Mouse (Mus musculus) ovary, postnatal 14 days (tissue): ENCODE results near the gene Tmem189.

ENCODE experiments used
- DNase-seq: peaks from one replicate; pipeline ENCODE4 v3.0.0; 2022; ENCODE audit warnings: low spot score

The Tmem189 gene

DNA sequence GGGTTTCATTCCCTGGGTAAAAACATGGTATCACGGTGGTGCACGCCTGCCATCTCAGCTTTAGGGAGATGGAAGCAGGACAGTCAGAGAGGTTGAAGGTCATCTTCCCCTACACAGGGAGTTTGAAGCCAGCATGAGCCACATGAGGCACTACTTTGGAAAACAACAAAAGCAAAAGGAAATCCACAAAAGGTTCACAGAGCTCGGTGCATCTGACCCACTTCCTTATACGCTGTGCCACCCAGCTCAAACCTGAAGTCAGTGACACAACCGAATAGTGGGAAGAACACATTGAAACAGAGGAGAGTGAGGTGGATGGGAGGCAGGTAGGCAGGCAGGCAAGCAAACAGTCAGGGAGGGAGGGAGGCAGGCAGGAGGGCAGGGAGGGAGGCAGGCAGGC lies 11.8 kb upstream of the Tmem189 start:
- no peak for DNase-seq

DNA sequence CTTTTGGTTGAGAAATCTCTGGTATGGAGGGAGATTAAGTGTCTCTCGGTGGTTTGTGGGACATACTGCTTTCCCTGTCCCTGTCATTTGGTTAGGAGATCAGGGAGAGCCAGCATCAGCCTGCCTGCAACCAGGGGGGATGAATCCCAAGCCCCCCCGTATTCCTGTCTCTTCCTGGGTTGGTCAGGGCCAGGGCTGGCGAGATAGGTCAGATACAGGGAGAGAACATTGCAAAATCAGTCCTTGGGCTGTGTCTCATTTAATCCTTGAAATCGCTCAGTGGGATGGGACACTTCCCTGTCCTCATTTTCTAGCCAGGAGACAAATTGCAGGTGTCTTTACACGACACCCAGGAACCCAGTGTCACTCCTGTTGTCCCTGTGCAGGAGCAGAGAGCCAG lies 10.4 kb upstream of the Tmem189 start:
- DNase-seq: no peak

DNA sequence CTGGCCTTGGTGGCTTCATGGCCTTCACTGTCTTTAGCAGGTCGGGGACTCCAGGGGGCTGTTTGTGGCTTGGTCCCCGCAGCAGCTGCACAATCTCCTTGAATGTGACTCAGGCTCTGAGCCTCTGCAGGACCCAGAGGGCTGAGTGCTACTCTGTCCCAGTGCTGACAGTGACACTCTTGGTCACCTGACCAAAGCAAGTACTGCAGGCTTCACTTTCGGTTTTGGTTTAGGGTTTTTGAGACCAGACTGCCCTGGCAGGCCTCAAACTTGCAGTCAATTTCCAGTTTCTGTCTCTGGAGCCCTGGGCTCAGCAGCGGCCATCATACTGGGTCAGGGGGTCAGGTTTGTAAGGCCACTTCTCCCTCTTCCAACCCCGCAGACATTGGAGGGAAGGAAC lies 8.3 kb upstream of the Tmem189 start:
- no peak for DNase-seq

DNA sequence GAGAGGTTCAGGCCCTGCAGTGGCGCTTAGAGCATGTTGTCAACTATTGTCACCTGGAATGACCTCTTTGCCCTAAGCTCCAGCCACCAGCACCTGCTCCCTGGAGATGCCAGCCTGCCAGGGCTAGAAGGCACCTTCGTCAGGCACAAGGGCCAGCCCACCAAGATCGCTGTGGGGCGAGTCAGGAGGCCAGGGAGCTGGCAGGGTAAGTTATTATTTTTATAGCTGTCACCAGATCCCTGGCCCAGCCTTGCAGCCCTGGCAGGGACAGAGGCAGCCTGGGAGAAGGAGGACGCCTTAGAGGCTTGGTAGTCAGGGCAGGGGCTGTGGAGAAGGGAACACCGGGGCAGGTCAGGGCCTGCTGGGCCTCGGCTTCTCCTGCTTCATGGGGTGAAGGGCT lies 6.5 kb upstream of the Tmem189 start:
- no peak for DNase-seq

DNA sequence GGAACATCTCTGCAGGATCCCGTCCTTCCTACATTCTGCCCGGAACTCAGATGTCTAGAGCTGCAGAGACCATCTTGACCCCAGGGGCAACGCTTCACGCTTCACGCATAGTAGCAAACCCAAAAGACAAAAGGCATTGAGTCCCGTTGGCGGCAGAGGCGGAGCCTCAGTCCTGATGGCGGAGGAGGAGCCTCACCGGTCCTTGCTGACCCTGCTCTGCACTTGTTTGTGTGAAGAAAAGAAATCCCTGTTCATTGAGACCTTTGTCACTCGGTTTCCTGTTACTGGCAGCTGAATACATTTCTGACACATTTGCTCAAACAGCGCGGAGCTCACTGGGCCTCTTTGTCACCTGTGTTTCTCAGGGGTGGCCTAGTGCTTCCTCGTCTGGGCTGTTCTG lies 5.9 kb upstream of the Tmem189 start:
- DNase-seq: no peak

DNA sequence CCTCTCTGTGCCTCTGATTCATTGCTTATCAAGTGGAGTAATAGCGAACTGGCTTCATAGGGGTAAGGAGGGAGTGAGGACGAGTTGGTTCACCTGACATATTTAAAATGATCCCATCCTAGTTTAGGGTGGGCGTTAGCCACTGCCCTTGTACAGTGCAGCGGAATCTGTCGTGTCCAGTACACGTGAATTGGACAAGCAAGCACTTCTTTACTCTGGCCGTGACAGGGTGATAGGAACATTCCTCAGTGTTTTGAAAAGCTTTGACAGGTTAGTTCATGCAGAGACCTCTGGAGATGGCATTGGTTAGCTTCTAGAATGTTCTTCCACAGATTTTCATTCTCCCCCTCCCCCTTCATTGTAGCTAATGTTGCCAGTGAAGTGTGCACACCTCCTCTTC lies 5.3 kb upstream of the Tmem189 start:
- no peak for DNase-seq

DNA sequence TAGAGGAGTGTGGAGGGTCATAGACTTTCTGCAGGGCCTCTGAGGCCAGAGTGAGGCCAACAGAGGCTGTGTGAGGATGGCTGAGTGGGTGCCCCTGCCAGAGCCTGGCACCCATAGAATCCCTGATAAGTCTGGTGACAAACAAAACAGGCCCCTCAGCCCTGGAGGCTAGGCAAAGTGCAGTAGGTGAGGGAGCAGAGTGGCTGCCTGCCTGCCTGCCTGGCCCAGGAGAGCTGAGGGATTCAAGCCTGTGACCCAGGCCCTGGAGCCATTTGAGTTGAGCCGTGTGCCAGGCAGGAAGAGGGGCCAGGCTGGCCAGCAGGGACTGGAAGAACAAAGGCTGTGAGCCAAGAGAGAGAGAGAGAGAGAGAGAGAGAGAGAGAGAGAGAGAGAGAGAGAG lies 4.6 kb upstream of the Tmem189 start:
- DNase-seq: no peak

DNA sequence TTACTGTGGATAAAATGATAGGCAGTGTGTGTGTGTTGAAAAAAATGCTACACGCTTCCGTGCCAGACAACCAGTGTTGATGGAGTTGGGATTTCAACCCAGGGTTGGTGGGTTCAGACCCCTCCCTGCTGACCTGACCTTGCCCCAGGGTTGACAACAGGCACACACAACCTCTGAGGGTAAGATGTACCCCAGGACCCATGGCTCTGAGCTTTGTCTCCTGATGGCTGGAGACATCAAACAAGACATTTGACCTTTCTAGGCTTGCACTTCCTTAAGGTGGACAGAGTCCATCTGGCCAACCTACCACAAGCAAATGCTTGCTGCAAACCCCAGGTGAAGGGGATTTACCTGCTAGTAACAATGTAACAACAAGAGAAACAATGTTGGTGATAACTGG lies 3.9 kb upstream of the Tmem189 start:
- DNase-seq: no peak

DNA sequence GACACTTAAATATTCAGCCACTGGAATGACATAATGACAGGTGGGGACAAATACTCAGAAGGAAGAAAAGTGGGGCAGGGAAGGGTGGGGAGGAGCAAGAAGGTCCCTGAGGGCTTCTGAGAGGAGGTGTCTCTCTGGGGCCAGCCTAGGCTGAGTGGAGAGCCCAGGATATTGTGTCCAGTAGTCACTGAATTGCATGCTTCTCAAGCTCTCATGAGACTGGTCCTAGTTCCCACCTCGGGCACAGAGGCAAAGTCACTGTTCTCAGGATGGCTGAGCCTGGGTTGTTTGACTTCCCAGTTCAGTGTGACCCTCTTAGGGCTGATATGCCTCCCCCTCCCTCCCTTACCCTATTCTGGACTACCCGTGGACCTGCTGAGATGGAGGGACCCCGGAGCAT lies 3.2 kb upstream of the Tmem189 start:
- DNase-seq: no peak

DNA sequence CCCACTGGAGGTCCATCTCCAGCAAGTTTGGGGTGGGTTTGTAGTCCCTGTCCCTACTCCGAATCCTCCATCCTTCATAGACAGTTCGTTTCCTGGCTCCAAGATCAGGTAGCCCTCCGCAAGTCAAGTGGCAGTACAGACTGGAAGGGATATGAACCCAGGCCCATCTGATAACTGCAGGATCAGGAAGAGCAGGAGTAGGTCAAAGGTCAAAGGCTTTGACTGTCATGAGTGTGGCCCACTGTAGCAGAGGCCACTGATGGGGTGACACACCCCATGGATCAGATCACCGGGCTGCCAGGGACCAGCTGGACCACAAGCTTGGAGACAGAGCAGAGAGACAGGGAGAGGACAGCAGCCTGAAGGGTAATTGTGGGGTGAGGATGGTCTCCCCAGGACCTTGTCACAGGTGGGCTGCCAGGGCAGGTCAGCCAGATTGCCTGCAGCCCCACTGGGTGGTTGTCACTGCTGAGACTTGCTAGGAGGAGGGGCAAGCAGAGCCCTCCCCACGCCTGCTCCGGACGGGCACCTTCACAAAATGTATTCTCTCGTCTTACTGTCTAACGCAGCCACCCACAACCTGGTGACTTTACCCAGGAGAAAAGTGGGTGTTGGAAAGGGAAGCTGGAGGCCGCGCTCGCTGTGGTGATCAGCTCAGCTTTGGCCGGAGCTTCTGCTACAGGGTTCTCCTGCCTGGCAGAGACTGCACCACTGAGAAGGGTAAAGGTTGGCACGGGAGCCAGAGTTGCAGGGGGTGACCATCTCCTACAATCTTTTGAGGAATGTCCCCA lies 2.4 kb upstream of the Tmem189 start:
- no peak for DNase-seq

DNA sequence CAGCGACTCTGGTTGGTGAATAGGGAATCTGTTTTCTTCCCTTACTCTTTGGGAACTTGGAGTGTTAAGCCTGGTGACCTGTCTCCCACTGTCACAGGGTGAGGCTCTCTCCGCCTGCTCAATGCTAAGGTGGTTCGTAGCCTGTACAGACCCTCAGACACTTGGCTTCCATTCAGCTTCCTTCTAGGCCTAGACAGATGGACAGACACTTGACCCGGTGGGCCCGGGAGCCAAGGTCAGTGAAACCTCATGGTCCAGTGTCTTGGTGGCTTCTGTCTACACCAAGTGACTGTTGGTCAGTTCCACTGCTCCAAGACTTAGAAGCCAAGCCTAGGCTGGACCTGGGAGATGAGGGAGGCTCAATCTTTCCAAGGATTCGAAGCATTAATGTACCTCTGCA lies 1.8 kb upstream of the Tmem189 start:
- DNase-seq: no peak

DNA sequence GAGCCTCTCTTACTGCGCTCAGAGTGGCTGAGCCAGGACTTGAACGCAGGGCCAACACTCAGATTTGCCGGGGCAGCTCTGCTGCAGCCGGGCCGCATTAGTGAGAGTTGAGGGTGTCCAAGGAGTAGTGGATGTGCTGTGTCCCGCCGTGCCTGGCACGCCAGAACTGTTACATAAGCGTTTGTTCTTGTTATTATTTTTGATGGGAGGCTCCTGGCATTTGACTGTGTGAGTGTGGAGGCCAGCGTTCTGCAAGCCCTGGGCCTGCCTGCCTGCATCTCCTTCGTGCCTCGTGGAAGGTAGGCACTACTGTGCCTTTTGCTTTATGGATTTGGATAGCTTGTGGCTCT lies 1.3 kb upstream of the Tmem189 start:
- no peak for DNase-seq

DNA sequence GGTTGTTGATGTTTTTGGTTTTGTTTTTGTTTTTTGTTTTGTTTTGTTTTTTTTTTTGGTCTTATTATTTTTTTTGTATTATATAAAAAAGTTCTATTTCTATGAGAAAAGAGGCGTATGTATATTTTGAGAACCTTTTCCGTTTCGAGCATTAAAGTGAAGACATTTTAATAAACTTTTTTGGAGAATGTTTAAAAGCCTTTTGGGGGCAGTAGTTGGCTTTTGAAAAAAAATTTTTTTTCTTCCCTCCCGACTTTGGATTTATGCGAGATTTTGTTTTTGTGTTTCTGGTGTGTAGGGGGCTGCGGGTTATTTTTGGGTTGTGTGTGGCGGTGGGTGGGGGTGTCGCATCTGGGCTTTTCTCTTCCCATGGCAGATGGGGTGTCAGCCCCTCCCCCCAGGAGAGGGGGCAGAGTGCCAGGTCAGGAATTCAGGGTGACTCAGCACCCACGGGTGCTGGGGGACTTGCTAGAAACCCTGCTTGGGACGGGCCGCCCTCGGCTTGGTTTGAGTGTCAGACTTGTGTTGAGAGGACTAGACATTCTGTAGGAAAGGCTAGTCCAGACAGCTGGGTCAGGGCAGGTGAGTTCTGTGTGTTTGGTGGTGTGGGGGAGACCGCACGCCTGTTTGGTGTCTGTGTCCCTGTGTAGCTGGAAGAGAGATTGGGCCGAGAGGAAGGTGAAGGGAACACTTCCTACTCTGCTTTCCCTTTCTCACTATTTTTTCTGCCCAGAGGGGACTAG lies 768 bp upstream of the Tmem189 start:
- no peak for DNase-seq

DNA sequence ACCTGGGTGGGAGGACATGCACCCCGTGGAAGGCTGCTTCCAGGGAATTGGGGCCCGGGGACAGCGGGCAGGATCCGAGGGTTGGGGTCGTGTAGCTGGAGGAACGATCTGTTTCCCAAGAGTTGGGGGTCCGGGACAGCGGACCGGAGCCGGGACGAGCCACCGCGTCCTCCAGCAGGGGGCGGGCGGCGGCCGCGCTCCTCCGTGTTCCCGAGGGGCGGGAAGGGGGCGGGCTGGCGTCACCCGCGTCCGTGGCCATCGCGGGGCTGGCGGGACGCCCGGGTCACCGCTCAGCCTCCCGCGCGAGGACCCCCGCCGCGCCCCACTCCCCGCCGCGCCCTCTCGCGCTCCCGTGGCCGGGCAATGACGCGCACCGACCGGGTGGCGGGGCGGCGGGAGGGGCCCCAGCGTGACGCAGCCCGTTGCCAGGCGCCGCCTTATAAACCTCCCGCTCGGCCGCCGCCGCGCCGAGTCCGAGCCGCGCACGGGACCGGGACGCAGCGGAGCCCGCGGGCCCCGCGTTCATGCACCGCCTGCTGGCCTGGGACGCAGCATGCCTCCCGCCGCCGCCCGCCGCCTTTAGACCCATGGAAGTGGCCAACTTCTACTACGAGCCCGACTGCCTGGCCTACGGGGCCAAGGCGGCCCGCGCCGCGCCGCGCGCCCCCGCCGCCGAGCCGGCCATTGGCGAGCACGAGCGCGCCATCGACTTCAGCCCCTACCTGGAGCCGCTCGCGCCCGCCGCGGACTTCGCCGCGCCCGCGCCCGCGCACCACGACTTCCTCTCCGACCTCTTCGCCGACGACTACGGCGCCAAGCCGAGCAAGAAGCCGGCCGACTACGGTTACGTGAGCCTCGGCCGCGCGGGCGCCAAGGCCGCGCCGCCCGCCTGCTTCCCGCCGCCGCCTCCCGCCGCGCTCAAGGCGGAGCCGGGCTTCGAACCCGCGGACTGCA lies 847 bp downstream of the Tmem189 start, which contains the start of gene Cebpb:
Gene Cebpb (plus strand): TSS at position 418 of the 954 bp plus-strand sequence.
- peak; percentile 85 for DNase-seq

DNA sequence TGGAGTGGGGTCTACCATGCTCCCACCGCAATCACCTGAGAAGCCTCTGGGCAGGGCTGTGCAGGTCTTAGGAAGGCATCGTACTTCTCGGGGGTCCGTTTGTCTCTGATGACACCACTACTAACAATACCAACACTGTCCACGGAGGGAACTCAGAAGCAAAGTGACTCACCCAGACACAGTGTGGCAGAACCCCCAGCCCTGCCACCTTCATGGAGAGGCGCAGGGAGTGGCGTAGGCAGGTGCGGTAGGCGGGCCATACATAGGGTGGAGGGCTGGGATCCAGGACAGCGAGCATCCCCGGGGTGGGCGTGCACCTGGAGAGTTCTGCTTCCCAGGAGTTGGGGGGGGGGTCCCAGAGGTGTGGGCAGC lies 1.5 kb downstream of the Tmem189 start:
- DNase-seq: no peak

DNA sequence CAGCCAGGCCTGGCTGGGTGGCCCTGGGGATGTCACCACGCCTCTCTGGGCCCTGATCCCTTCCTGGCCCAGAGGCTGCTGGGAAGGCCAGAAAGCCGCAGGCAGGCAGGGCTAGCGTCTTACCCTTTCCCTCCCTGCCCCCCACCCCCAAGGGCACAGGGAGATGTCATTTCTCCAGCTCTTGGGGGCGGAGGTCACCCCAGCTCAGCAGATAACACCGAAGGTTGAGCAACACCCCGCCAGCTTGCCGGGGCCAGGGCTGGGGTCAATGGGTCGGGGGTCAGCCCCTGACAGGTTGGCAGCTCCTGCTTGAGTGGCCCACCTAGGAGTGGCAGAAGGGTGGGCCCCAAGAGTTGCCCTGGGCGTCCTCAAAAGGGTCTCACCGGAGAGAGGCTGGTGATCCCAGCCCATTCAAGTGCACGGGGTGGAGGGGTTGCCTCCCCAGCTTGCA lies 1.9 kb downstream of the Tmem189 start:
- no peak for DNase-seq

DNA sequence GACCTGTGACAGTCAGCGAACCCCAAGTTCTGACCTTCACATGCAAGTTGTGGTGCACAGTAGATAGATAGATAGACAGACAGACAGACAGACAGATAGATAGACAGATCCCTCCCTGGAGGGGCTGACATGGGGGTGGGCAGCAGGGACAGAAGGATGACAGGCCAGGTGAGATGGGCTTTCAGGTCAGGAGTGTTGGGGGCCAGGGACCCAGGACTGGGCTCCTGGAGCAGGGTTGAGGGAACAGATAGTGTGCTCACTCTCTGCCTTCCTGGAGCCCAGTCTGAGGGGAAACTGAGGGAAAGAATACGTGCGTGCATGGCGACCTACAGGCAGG lies 2.4 kb downstream of the Tmem189 start:
- no peak for DNase-seq

DNA sequence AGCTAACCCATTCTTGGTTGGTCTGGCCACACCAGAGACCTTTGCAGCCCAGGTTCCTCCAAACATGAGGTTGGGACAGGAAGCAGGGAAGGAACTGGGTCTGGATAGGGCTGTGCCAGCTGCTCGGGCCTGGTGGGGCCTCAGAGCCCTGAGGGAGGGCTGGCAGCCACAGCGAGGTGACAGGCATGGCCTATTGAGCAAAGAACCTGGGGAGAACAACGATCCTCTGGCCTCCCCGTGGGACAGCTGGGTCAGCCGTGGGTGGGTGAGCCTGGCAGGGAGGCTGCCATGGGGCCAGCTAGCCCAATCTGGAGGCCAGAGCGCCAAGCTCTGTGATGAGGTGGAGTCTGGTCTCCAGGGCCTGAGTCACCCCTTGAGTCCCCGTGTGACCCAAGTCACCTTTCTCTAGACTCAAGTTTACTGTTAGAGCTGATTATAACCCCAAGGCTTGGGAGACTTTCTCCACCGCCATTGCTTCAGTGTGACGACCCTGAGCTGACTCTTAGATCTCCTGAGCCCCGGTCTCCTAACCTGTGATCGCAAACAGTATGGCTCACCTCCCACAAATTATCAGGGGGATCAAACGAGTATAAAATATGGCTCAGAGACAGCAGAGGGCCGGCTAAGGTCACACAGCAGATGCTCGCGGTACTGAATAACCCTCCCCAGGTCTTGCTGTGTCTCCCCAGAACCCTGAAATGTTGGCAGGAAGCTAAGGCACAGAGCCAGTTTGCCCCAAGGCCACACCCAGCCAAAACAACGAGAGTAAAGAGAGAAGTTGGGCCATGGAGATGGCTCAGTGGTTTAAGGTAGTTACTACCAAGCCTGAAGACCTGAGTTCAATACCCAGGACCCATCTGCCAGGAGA lies 3.0 kb downstream of the Tmem189 start:
- DNase-seq: no peak

DNA sequence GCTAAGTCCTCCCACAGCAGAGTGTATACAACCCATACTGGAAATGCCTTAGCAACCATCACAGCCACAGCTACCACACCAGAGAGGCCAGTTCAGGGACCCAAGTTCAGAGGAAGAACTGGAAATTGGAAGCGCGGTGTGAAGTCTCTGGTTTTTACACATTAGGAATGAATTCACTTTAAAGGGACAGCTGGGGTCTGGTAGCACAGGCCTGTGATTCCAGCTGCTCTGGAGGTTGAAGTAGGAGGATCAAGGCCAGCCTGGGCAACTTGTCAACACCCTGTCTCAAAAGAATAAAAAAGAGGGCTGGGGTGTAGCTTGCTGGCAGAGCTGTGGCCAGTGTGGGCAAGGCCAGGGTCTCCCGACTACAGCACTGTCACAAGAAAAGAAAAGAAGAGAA lies 3.8 kb downstream of the Tmem189 start:
- no peak for DNase-seq

DNA sequence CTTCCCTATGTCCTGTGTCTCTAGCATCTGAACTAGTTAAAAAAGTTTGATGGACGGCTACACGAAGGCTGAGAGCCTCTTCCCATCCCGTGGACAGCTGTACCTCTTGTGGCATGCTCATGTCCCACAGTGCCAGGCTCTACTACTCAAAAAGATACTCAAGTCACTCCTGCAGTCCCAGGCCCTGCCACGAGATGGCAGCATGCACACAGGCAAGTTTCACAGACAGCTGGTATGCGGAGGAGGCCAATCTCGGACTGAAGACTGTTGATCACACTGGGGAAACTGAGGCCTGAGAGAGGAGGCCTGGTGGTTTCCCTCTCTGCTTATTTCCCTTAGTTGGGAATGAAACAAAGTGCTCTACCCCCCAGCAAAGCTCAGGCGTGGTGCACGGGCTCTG lies 4.5 kb downstream of the Tmem189 start:
- peak; percentile 98 for DNase-seq

DNA sequence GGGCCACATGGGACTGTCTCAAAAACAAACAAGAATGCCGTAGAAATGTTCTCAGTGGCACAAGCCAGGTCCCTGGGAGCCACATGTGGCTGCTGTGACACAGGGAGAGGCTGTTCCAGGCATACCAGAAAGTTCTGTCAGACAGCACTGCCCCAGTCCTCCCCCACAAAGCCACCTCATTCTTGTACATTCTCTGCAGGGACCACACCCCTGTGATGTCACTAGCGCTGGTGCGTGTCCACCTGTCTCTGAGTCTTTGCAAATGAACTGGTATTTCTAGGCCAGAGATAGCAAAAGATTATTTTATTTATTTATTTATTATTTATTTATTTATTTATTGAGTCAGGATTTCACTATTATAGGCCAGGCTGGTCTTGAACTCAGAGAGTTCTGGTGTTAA lies 5.9 kb downstream of the Tmem189 start:
- no peak for DNase-seq

DNA sequence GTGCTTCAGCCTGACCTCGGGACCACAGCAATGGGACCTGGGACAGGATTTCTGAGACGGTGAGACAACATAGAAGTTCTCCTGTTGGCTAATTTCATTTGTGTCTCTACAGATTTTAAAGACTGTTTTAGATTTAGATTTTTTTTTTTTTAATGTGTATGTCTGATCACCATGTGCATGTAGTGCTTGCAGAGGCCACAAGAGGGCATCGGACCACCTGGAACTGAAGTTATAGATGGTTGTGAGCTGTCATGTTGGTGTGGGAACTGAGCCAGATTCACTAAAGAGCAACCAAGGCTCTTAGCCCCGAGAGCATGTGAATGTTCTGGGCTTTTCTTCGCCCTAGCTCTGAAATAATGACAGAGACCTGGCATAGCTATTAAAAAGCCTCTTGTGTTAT lies 9.0 kb downstream of the Tmem189 start:
- DNase-seq: no peak
